Mouse (Mus musculus) embryonic facial prominence, embryonic 14.5 days (tissue): Measurements from ENCODE around the gene Tnfrsf8. TPM values are rescaled to one million over a fixed set of nuclear protein-coding genes. Genes with fewer than 3 reads are reported as not detected.

Experiments
- ATAC-seq: fragments of 200-750 bp; cut with Nextera tagmentation; 2 replicates; pipeline ENCODE4 v1.8.0; 2017; ENCODE audit warnings: low read depth, moderate number of reproducible peaks, moderate TSS enrichment
- DNase-seq: peaks from one replicate; pipeline ENCODE4 v3.0.0-alpha.2; 2015; ENCODE audit warnings: low spot score
- H3K27ac ChIP-seq: fragments of 300-500 bp; sonication (generic); replicated peaks from 2 replicates; pipeline ENCODE4 v1.5.1; 2014; ENCODE audit warnings: low read depth, mild to moderate bottlenecking, low read length, moderate library complexity
- H3K27me3 ChIP-seq: fragments of 300-500 bp; sonication (generic); replicated peaks from 2 replicates; pipeline ENCODE4 v1.6.1; 2014; ENCODE audit warnings: low read length; ENCODE audit not compliant: control insufficient read depth, insufficient read depth
- H3K36me3 ChIP-seq: fragments of 300-500 bp; sonication (generic); 2 replicates; pipeline ENCODE4 v1.6.1; 2014; ENCODE audit warnings: low read length, mixed read lengths; ENCODE audit not compliant: control insufficient read depth, insufficient read depth
- H3K4me1 ChIP-seq: fragments of 300-500 bp; sonication (generic); 2 replicates; pipeline ENCODE4 v1.6.1; 2014; ENCODE audit warnings: antibody characterized with exemption, low read length; ENCODE audit not compliant: control insufficient read depth, insufficient read depth
- H3K4me2 ChIP-seq: fragments of 300-500 bp; sonication (generic); 2 replicates; pipeline ENCODE4 v1.6.1; 2014; ENCODE audit warnings: low read depth, mild to moderate bottlenecking, low read length, moderate library complexity, mixed read lengths
- H3K4me3 ChIP-seq: fragments of 300-500 bp; sonication (generic); 2 replicates; pipeline ENCODE4 v1.5.1; 2014; ENCODE audit warnings: low read depth, mild to moderate bottlenecking, low read length
- H3K9ac ChIP-seq: fragments of 300-500 bp; sonication (generic); 2 replicates; pipeline ENCODE4 v1.6.1; 2014; ENCODE audit warnings: low read depth, mild to moderate bottlenecking, low read length, moderate library complexity, mixed read lengths
- H3K9me3 ChIP-seq: fragments of 300-500 bp; sonication (generic); 2 replicates; pipeline ENCODE4 v1.6.1; 2016; ENCODE audit warnings: low read length; ENCODE audit not compliant: control insufficient read depth
- WGBS: fragments of 180-500 bp; shearing (Covaris S2); extraction: QIAGEN DNeasy Blood & Tissue Kit; methylation state at CpG from one replicate; pipeline ENCODE4 v1.1.7; 2014; 5-methylcytosine and 5-hydroxymethylcytosine counted together
- polyA plus RNA-seq: library from polyadenylated mRNA; unstranded; fragments of >200 nt; fragmentation: Nextera tagmentation; extraction: Ambion mirVana; gene quantifications from 2 replicates; pipeline ENCODE4 v1.2.1, GENCODE M21; 2014

The Tnfrsf8 gene
- polyA plus RNA-seq, 1 experiment from 2014 or later: 0.18 TPM

- Histone ChIP-seq H3K27ac (no peak overlapping the region), H3K9ac (no peak overlapping the region), H3K4me1 (no peaks in the 10 kb centered on the region), H3K27me3 (no peaks in the 10 kb centered on the region), H3K36me3 (no peaks in the 10 kb centered on the region), H3K9me3 (0 out of 2 replicates have a peak, but pooled peaks cover 3% of the 10 kb centered on the region), H3K4me3 (no peak overlapping the region), H3K4me2 (no peak overlapping the region)
- DNase-seq (no peak), ATAC-seq (no peak)
- WGBS: 79% methylated on average over 6 of the region's 6 CpGs
Observed at GRCm38 (mm10) chr4:145280966-145281365, 34.0 kb downstream of the Tnfrsf8 start.

- H3K4me1 ChIP-seq: no peaks in the 10 kb centered on the region
- H3K36me3 ChIP-seq: no peaks in the 10 kb centered on the region
- no peak overlapping the region for H3K4me3 ChIP-seq
- H3K9ac ChIP-seq: no peak overlapping the region
- no peak overlapping the region for H3K27ac ChIP-seq
- 0 out of 2 replicates have a peak, but pooled peaks cover 3% of the 10 kb centered on the region for H3K9me3 ChIP-seq
- H3K4me2 ChIP-seq: no peak overlapping the region
- WGBS: 68% methylated on average over 3 of the region's 3 CpGs
- ATAC-seq: no peak
- no peaks in the 10 kb centered on the region for H3K27me3 ChIP-seq
- no peak for DNase-seq
Observed at GRCm38 (mm10) chr4:145278724-145279370, 36.1 kb downstream of the Tnfrsf8 start.

- WGBS: 98% methylated on average over 2 of the region's 2 CpGs
- Histone ChIP-seq H3K4me1 (no peaks in the 10 kb centered on the region), H3K27me3 (no peaks in the 10 kb centered on the region), H3K36me3 (no peaks in the 10 kb centered on the region), H3K27ac (no peak overlapping the region), H3K9ac (no peak overlapping the region), H3K9me3 (0 out of 2 replicates have a peak, but pooled peaks cover 3% of the 10 kb centered on the region), H3K4me2 (no peak overlapping the region), H3K4me3 (no peak overlapping the region)
- ATAC-seq (no peak), DNase-seq (no peak)
Observed at GRCm38 (mm10) chr4:145278231-145278630, 36.7 kb downstream of the Tnfrsf8 start.

GRCm38 (mm10) chr4:145276368-145277249, 38.4 kb downstream of the Tnfrsf8 start:
- Histone ChIP-seq H3K4me1 (no peaks in the 10 kb centered on the region), H3K4me3 (no peak overlapping the region), H3K9ac (no peak overlapping the region), H3K27ac (no peak overlapping the region), H3K4me2 (no peak overlapping the region), H3K9me3 (0 out of 2 replicates have a peak, but pooled peaks cover 3% of the 10 kb centered on the region), H3K36me3 (no peaks in the 10 kb centered on the region), H3K27me3 (no peaks in the 10 kb centered on the region)
- DNase-seq (no peak), ATAC-seq (no peak)
- 83% methylated on average over 6 of the region's 6 CpGs for WGBS

GRCm38 (mm10) chr4:145274887-145275286, 40.1 kb downstream of the Tnfrsf8 start:
- Histone ChIP-seq H3K36me3 (no peaks in the 10 kb centered on the region), H3K4me2 (no peak overlapping the region), H3K9me3 (0 out of 2 replicates have a peak, but pooled peaks cover 3% of the 10 kb centered on the region), H3K9ac (no peak overlapping the region), H3K27ac (no peak overlapping the region), H3K4me1 (no peaks in the 10 kb centered on the region), H3K27me3 (no peaks in the 10 kb centered on the region), H3K4me3 (no peak overlapping the region)
- no peak for ATAC-seq
- WGBS: 91% methylated on average over 5 of the region's 5 CpGs
- no peak for DNase-seq

GRCm38 (mm10) chr4:145273923-145274322, 41.0 kb downstream of the Tnfrsf8 start:
- Histone ChIP-seq H3K27ac (no peak overlapping the region), H3K9me3 (no peaks in the 10 kb centered on the region), H3K4me3 (no peak overlapping the region), H3K27me3 (no peaks in the 10 kb centered on the region), H3K4me1 (no peaks in the 10 kb centered on the region), H3K4me2 (no peak overlapping the region), H3K9ac (no peak overlapping the region), H3K36me3 (no peaks in the 10 kb centered on the region)
- ATAC-seq (no peak), DNase-seq (no peak)
- 86% methylated on average over 5 of the region's 5 CpGs for WGBS

- no peaks in the 10 kb centered on the region for H3K9me3 ChIP-seq
- ATAC-seq: no peak
- no peak overlapping the region for H3K9ac ChIP-seq
- H3K36me3 ChIP-seq: no peaks in the 10 kb centered on the region
- DNase-seq: no peak
- H3K4me1 ChIP-seq: no peaks in the 10 kb centered on the region
- WGBS: 63% methylated on average over 1 of the region's 1 CpGs
- H3K4me3 ChIP-seq: no peak overlapping the region
- H3K27me3 ChIP-seq: no peaks in the 10 kb centered on the region
- no peak overlapping the region for H3K4me2 ChIP-seq
- no peak overlapping the region for H3K27ac ChIP-seq
Observed at GRCm38 (mm10) chr4:145272763-145273162, 42.2 kb downstream of the Tnfrsf8 start.

- ATAC-seq (no peak), DNase-seq (no peak)
- Histone ChIP-seq H3K27me3 (no peaks in the 10 kb centered on the region), H3K4me1 (no peaks in the 10 kb centered on the region), H3K4me2 (no peak overlapping the region), H3K9me3 (no peaks in the 10 kb centered on the region), H3K27ac (no peak overlapping the region), H3K36me3 (no peaks in the 10 kb centered on the region), H3K9ac (no peak overlapping the region), H3K4me3 (no peak overlapping the region)
- WGBS: 83% methylated on average over 4 of the region's 4 CpGs
Observed at GRCm38 (mm10) chr4:145271634-145272033, 43.3 kb downstream of the Tnfrsf8 start.
